Mouse (Mus musculus) intestine, postnatal 0 days (tissue): ENCODE results near the gene Secisbp2l. TPM values are rescaled to one million over a fixed set of nuclear protein-coding genes. Genes with fewer than 3 reads are reported as not detected.

ENCODE experiments used
- ATAC-seq: fragments of 200-750 bp; cut with Nextera tagmentation; 2 replicates; pipeline ENCODE4 v1.8.0; 2017; ENCODE audit warnings: mild to moderate bottlenecking, moderate TSS enrichment, moderate library complexity
- H3K27ac ChIP-seq: fragments of 300-500 bp; sonication (generic); 2 replicates; pipeline ENCODE4 v1.5.1; 2014; ENCODE audit warnings: mild to moderate bottlenecking, low read depth, low read length, moderate library complexity
- H3K27me3 ChIP-seq: fragments of 300-500 bp; sonication (generic); replicated peaks from 2 replicates; pipeline ENCODE4 v1.6.1; 2014; ENCODE audit warnings: low read length, mixed read lengths; ENCODE audit not compliant: control insufficient read depth, insufficient read depth
- H3K36me3 ChIP-seq: fragments of 300-500 bp; sonication (generic); 2 replicates; pipeline ENCODE4 v1.6.1; 2014; ENCODE audit warnings: mild to moderate bottlenecking, moderate library complexity; ENCODE audit not compliant: control insufficient read depth, insufficient read depth
- H3K4me1 ChIP-seq: fragments of 300-500 bp; sonication (generic); replicated peaks from 2 replicates; pipeline ENCODE4 v1.6.1; 2014; ENCODE audit warnings: antibody characterized with exemption, low read length, mixed read lengths; ENCODE audit not compliant: control insufficient read depth, insufficient read depth
- H3K4me2 ChIP-seq: fragments of 300-500 bp; sonication (generic); replicated peaks from 2 replicates; pipeline ENCODE4 v1.6.1; 2014; ENCODE audit warnings: low read depth, mild to moderate bottlenecking, moderate library complexity
- H3K4me3 ChIP-seq: fragments of 300-500 bp; sonication (generic); 2 replicates; pipeline ENCODE4 v1.5.1; 2014; ENCODE audit warnings: low read depth, low read length
- H3K9ac ChIP-seq: fragments of 300-500 bp; sonication (generic); 2 replicates; pipeline ENCODE4 v1.6.1; 2014; ENCODE audit warnings: mild to moderate bottlenecking, low read depth, low read length
- H3K9me3 ChIP-seq: fragments of 300-500 bp; sonication (generic); 2 replicates; pipeline ENCODE4 v1.6.1; 2016; ENCODE audit warnings: mixed run types; ENCODE audit not compliant: control insufficient read depth
- CTCF ChIP-seq: sonication (generic); IDR thresholded peaks from 2 replicates; pipeline ENCODE4 v1.5.1; 2016; ENCODE audit warnings: low read depth, mild to moderate bottlenecking, control low read depth, antibody characterized with exemption, moderate library complexity
- WGBS: fragments of 180-500 bp; shearing (Covaris S2); extraction: QIAGEN DNeasy Blood & Tissue Kit; methylation state at CpG from one replicate; pipeline ENCODE4 v1.1.7; 2014; 5-methylcytosine and 5-hydroxymethylcytosine counted together
- polyA plus RNA-seq: library from polyadenylated mRNA; unstranded; fragments of >200 nt; fragmentation: Nextera tagmentation; extraction: Ambion mirVana; gene quantifications from 2 replicates; pipeline ENCODE4 v1.2.1, GENCODE M21; 2015

The Secisbp2l gene
- polyA plus RNA-seq, 1 experiment from 2014 or later = 14.4 TPM

DNA sequence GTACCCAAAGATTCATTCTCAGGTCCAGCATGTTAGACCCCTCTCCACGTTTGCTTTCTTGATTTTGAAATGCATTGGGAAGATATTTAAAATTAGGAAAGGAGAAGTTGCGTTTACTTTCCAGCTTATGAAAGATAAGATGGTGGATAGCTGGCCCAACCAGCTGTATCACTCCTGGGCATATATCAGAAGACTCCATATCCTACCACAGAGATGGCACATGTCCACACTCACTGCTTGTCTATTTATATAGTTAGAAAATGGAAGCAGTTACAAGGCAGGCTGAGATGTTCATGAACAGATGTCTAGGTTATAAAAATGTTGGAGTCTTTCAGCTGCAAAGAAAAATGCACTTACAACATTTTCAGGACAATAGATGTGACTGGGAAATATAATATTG, 28.7 kb upstream of the Secisbp2l start:
- Histone ChIP-seq H3K9me3 (no peaks in the 10 kb centered on the region), H3K4me1 (no peaks in the 10 kb centered on the region), H3K9ac (no peak overlapping the region), H3K27ac (no peak overlapping the region), H3K4me3 (no peak overlapping the region), H3K36me3 (no peaks in the 10 kb centered on the region), H3K4me2 (no peak overlapping the region), H3K27me3 (no peaks in the 10 kb centered on the region)
- ATAC-seq = no peak
- 70% methylated on average over 2 of the region's 2 CpGs for WGBS
- TF ChIP-seq CTCF = no peak

DNA sequence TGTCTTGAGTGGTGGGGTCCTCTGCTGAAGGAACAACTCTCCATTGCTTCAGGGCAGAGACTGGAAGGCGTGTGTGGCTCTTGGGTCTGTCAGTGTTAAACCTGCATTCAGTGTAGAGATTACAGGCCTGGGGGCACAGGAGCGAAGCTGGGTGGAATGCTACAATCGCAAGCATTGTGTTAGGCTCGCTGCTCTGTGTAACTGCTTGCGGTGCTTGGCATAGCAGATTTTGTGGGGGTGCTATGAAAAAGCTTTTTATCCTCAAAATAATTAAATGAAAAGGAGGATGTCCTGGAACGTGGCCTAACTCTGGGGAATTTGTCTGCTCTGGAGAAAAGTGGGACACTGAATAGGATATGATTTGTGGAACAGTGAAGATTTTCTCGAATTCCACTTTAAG, 26.9 kb upstream of the Secisbp2l start:
- no peak for ATAC-seq
- Histone ChIP-seq H3K4me1 (no peaks in the 10 kb centered on the region), H3K27ac (no peak overlapping the region), H3K4me3 (no peak overlapping the region), H3K36me3 (no peaks in the 10 kb centered on the region), H3K9me3 (no peaks in the 10 kb centered on the region), H3K27me3 (no peaks in the 10 kb centered on the region), H3K4me2 (no peak overlapping the region), H3K9ac (no peak overlapping the region)
- TF ChIP-seq CTCF = no peak
- 82% methylated on average over 7 of the region's 7 CpGs for whole genome bisulfite sequencing

- Histone ChIP-seq H3K36me3 (no peaks in the 10 kb centered on the region), H3K4me2 (no peak overlapping the region), H3K9ac (no peak overlapping the region), H3K9me3 (no peaks in the 10 kb centered on the region), H3K27me3 (no peaks in the 10 kb centered on the region), H3K27ac (no peak overlapping the region), H3K4me1 (no peaks in the 10 kb centered on the region), H3K4me3 (no peak overlapping the region)
- 39% methylated on average over 1 of the region's 1 CpGs for WGBS
- no peak for ATAC-seq
- TF ChIP-seq CTCF = no peak
These were observed 23.2 kb upstream of the Secisbp2l start for GRCm38 (mm10) chr2:125805826-125806225.

DNA sequence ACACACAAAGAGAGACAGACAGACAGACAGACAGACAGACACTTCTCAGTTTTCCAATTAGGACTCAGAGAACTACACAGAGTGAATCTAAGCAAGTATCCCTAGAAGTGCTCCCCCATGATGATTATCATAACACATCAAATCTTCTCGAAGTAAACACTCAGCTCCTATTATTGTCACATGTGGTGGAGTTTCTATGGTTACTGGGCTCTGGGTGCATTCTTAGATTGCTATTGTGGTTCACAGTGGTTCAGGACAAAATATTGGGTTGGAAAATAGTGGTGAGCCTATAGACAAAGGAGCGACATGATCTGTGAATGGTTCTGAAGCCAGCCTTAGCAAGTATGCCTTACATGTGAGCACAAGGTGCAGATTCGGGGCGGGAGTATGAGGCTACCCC, 19.3 kb upstream of the Secisbp2l start:
- no peak for ATAC-seq
- Histone ChIP-seq H3K36me3 (no peaks in the 10 kb centered on the region), H3K4me2 (no peak overlapping the region), H3K9me3 (no peaks in the 10 kb centered on the region), H3K4me1 (no peaks in the 10 kb centered on the region), H3K27ac (no peak overlapping the region), H3K27me3 (no peaks in the 10 kb centered on the region), H3K4me3 (no peak overlapping the region), H3K9ac (no peak overlapping the region)
- no peak for TF ChIP-seq CTCF
- WGBS = 78% methylated on average over 4 of the region's 4 CpGs

- Histone ChIP-seq H3K4me2 (no peak overlapping the region), H3K9ac (no peak overlapping the region), H3K36me3 (no peaks in the 10 kb centered on the region), H3K4me1 (no peaks in the 10 kb centered on the region), H3K9me3 (no peaks in the 10 kb centered on the region), H3K27me3 (no peaks in the 10 kb centered on the region), H3K4me3 (no peak overlapping the region), H3K27ac (no peak overlapping the region)
- TF ChIP-seq CTCF = no peak
- 51% methylated on average over 8 of the region's 8 CpGs for WGBS
- no peak for ATAC-seq
These were observed 18.4 kb upstream of the Secisbp2l start for GRCm38 (mm10) chr2:125801038-125801437.

GRCm38 (mm10) chr2:125800428-125800827, 17.8 kb upstream of the Secisbp2l start:
- Histone ChIP-seq H3K4me2 (no peak overlapping the region), H3K27me3 (no peaks in the 10 kb centered on the region), H3K9ac (no peak overlapping the region), H3K4me1 (no peaks in the 10 kb centered on the region), H3K9me3 (no peaks in the 10 kb centered on the region), H3K4me3 (no peak overlapping the region), H3K27ac (no peak overlapping the region), H3K36me3 (no peaks in the 10 kb centered on the region)
- 56% methylated on average over 4 of the region's 4 CpGs for WGBS
- no peak for ATAC-seq
- no peak for TF ChIP-seq CTCF

- no peaks in the 10 kb centered on the region for H3K36me3 ChIP-seq
- H3K9me3 ChIP-seq = no peaks in the 10 kb centered on the region
- no peaks in the 10 kb centered on the region for H3K4me1 ChIP-seq
- H3K4me2 ChIP-seq = no peak overlapping the region
- TF ChIP-seq CTCF = no peak
- ATAC-seq = no peak
- H3K4me3 ChIP-seq = no peak overlapping the region
- no peaks in the 10 kb centered on the region for H3K27me3 ChIP-seq
- no peak overlapping the region for H3K9ac ChIP-seq
- no peak overlapping the region for H3K27ac ChIP-seq
These were observed 15.2 kb upstream of the Secisbp2l start for GRCm38 (mm10) chr2:125797872-125798271.
